In the genomic region with DNA sequence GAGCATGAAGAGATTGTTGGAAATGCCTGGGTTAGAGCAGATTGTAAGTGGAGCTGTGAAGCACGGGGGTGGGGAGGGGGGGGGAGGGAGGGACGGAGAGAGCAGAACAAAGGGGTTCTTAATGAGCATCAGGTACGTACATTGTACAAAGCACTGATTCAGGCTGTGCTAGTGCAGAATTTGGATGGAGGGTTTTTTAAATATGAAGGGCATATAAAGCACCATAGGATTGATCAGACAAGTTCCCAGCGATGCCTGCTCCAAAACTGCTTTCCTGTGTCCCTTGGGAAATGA, we compare ENCODE assay signal across 14 mouse cellular contexts. TPM values are rescaled to one million over a fixed set of nuclear protein-coding genes. Genes with fewer than 3 reads are reported as not detected.
DNase-seq lines count a peak whose midpoint lies in the region; ATAC-seq and TF ChIP-seq lines count a peak whose summit lies in the region.
"Had no signal": no experiment of that assay in that cellular context is flagged by ENCODE, and none has a peak within 500 bp of the region (broad histone marks: within the 10 kb centered on the region; RNA-seq: fewer than 3 reads in every experiment).

No protein-coding gene starts in this region.

- DNase-seq in lung, postnatal 4 days, result no peak
- DNase-seq in gastrocnemius, adult 2 months, result no peak
- DNase-seq in gastrocnemius, adult 18-20 months (ENCODE audit: low spot score), result no peak
- DNase-seq: adrenal gland, adult 2 months; cerebellum, adult 18-20 months; kidney, adult 9 months; thymus, postnatal 14 days had no signal

- H3K4me2 ChIP-seq in lung, embryonic 16.5 days (ENCODE audit: low read depth, low read length), result no peak overlapping the region
- no peak overlapping the region; the same call in 1 of the 2 replicates for H3K4me2 ChIP-seq in forebrain, embryonic 12.5 days
- no peak overlapping the region for H3K4me2 ChIP-seq in hindbrain, embryonic 16.5 days (ENCODE audit: low read length)
- no peak overlapping the region for H3K4me2 ChIP-seq in neural tube, embryonic 14.5 days (ENCODE audit: low read depth, low read length)
- no peak overlapping the region for H3K4me2 ChIP-seq in heart, embryonic 11.5 days
- H3K4me2 ChIP-seq: embryonic facial prominence, embryonic 15.5 days had no signal

- intact Hi-C loops in gastrocnemius, adult 2 months (cut with DNase I), result no loop called here

- H3K4me3 ChIP-seq in lung, embryonic 16.5 days (ENCODE audit: low read length), result no peak overlapping the region
- no peak overlapping the region for H3K4me3 ChIP-seq in forebrain, embryonic 12.5 days (replicated peaks)
- H3K4me3 ChIP-seq in hindbrain, embryonic 16.5 days (ENCODE audit: low read length), result no peak overlapping the region
- no peak overlapping the region for H3K4me3 ChIP-seq in neural tube, embryonic 14.5 days (ENCODE audit: low read depth, low read length)
- H3K4me3 ChIP-seq in gastrocnemius, adult 2 months, result no peak overlapping the region
- H3K4me3 ChIP-seq in heart, embryonic 11.5 days (ENCODE audit: low read depth, low read length), result no peak overlapping the region
- H3K4me3 ChIP-seq: embryonic facial prominence, embryonic 15.5 days had no signal

- no peaks in the 10 kb centered on the region for H3K36me3 ChIP-seq in lung, embryonic 16.5 days (ENCODE audit: control insufficient read depth, insufficient read depth, low read length)
- H3K36me3 ChIP-seq in forebrain, embryonic 12.5 days (replicated peaks), result no peaks in the 10 kb centered on the region
- no peaks in the 10 kb centered on the region for H3K36me3 ChIP-seq in hindbrain, embryonic 16.5 days (ENCODE audit: control insufficient read depth, insufficient read depth, low read length)
- H3K36me3 ChIP-seq in neural tube, embryonic 14.5 days (ENCODE audit: control insufficient read depth, insufficient read depth, low read length), result no peaks in the 10 kb centered on the region
- no peaks in the 10 kb centered on the region for H3K36me3 ChIP-seq in heart, embryonic 11.5 days (ENCODE audit: control insufficient read depth, insufficient read depth, low read length)
- H3K36me3 ChIP-seq: embryonic facial prominence, embryonic 15.5 days; G1E had no signal

- H3K9ac ChIP-seq in lung, embryonic 16.5 days (ENCODE audit: low read length), result no peak overlapping the region
- no peak overlapping the region for H3K9ac ChIP-seq in forebrain, embryonic 12.5 days
- H3K9ac ChIP-seq in hindbrain, embryonic 16.5 days (ENCODE audit: low read depth, low read length), result no peak overlapping the region
- H3K9ac ChIP-seq in neural tube, embryonic 14.5 days (replicated peaks; ENCODE audit: low read depth, low read length), result no peak overlapping the region
- H3K9ac ChIP-seq in heart, embryonic 11.5 days (ENCODE audit: low read depth, low read length), result no peak overlapping the region
- H3K9ac ChIP-seq: embryonic facial prominence, embryonic 15.5 days had no signal

- 43% methylated on average over 4 of the region's 4 CpGs for WGBS in lung, embryonic 16.5 days
- 23% methylated on average over 4 of the region's 4 CpGs for WGBS in forebrain, embryonic 12.5 days
- 13% methylated on average over 4 of the region's 4 CpGs for WGBS in hindbrain, embryonic 16.5 days
- WGBS in neural tube, embryonic 14.5 days, result 32% methylated on average over 4 of the region's 4 CpGs
- WGBS in heart, embryonic 11.5 days (ENCODE audit: insufficient replicate concordance), result 66% methylated on average over 4 of the region's 4 CpGs

- H3K4me1 ChIP-seq in lung, embryonic 16.5 days (replicated peaks; ENCODE audit: control insufficient read depth, insufficient read depth, low read length), result peaks cover 2% of the 10 kb centered on the region; the same call in 1 of the 2 replicates
- peaks cover 33% of the 10 kb centered on the region for H3K4me1 ChIP-seq in forebrain, embryonic 12.5 days
- H3K4me1 ChIP-seq in hindbrain, embryonic 16.5 days (ENCODE audit: control insufficient read depth, insufficient read depth, low read depth, low read length), result peaks cover 3% of the 10 kb centered on the region; the same call in 1 of the 2 replicates
- H3K4me1 ChIP-seq in neural tube, embryonic 14.5 days (ENCODE audit: control insufficient read depth, insufficient read depth, low read length), result no peaks in the 10 kb centered on the region
- no peaks in the 10 kb centered on the region for H3K4me1 ChIP-seq in heart, embryonic 11.5 days (ENCODE audit: control insufficient read depth, insufficient read depth, low read length)

- ATAC-seq in lung, embryonic 16.5 days (ENCODE audit: low read depth), result no peak
- ATAC-seq in forebrain, embryonic 12.5 days (ENCODE audit: low FRiP score), result no peak
- peak; percentile 69 for ATAC-seq in hindbrain, embryonic 16.5 days
- no peak; the same call in 1 of the 2 replicates for ATAC-seq in neural tube, embryonic 14.5 days (ENCODE audit: low read depth)
- no peak for ATAC-seq in heart, embryonic 11.5 days (replicated peaks; ENCODE audit: insufficient number of reproducible peaks, low FRiP score, low TSS enrichment)

- no peaks in the 10 kb centered on the region for H3K27me3 ChIP-seq in lung, embryonic 16.5 days (ENCODE audit: control insufficient read depth, insufficient read depth, low read depth, low read length)
- H3K27me3 ChIP-seq in forebrain, embryonic 12.5 days, result peaks cover 4% of the 10 kb centered on the region; the same call in 1 of the 2 replicates
- H3K27me3 ChIP-seq in hindbrain, embryonic 16.5 days (replicated peaks; ENCODE audit: control insufficient read depth, insufficient read depth, low read length), result no peaks in the 10 kb centered on the region
- H3K27me3 ChIP-seq in neural tube, embryonic 14.5 days (ENCODE audit: control insufficient read depth, insufficient read depth, low read length), result no peaks in the 10 kb centered on the region
- no peaks in the 10 kb centered on the region for H3K27me3 ChIP-seq in heart, embryonic 11.5 days (ENCODE audit: control insufficient read depth, insufficient read depth, low read length)
- H3K27me3 ChIP-seq: embryonic facial prominence, embryonic 15.5 days had no signal

- TF ChIP-seq CTCF in gastrocnemius, adult 2 months (IDR thresholded peaks at IDR 0.05), result no peak

- 0 out of 2 replicates have a peak overlapping the region, but pooled peaks have one; percentile 10 for H3K27ac ChIP-seq in lung, embryonic 16.5 days (ENCODE audit: low read length)
- peak overlapping the region; percentile 61; the same call in 1 of the 2 replicates for H3K27ac ChIP-seq in forebrain, embryonic 12.5 days
- no peak overlapping the region for H3K27ac ChIP-seq in hindbrain, embryonic 16.5 days (ENCODE audit: low read depth, low read length)
- peak overlapping the region; percentile 39; the same call in 1 of the 2 replicates for H3K27ac ChIP-seq in neural tube, embryonic 14.5 days (ENCODE audit: low read depth, low read length)
- H3K27ac ChIP-seq in gastrocnemius, adult 2 months, result no peak overlapping the region
- H3K27ac ChIP-seq in heart, embryonic 11.5 days (ENCODE audit: low read depth, low read length), result no peak overlapping the region
- H3K27ac ChIP-seq: embryonic facial prominence, embryonic 15.5 days had no signal

- no peaks in the 10 kb centered on the region for H3K9me3 ChIP-seq in lung, embryonic 16.5 days (ENCODE audit: control insufficient read depth, low read length)
- H3K9me3 ChIP-seq in forebrain, embryonic 12.5 days, result no peaks in the 10 kb centered on the region
- no peaks in the 10 kb centered on the region for H3K9me3 ChIP-seq in hindbrain, embryonic 16.5 days (ENCODE audit: control insufficient read depth, low read length)
- no peaks in the 10 kb centered on the region for H3K9me3 ChIP-seq in neural tube, embryonic 14.5 days (ENCODE audit: control insufficient read depth, low read length)
- no peaks in the 10 kb centered on the region for H3K9me3 ChIP-seq in heart, embryonic 11.5 days (replicated peaks; ENCODE audit: control insufficient read depth, low read length)
- H3K9me3 ChIP-seq: embryonic facial prominence, embryonic 15.5 days had no signal

RNA-seq across cellular contexts. Expression of a gene that starts 31.4 kb away (rescaled TPM):
- polyA plus RNA-seq in lung, embryonic 16.5 days (2015; fragmentation: Nextera tagmentation; extraction: Ambion mirVana), result 9.0 and 9.1 TPM in 2 replicates
- 9.5 and 10.1 TPM in 2 replicates for polyA plus RNA-seq in forebrain, embryonic 12.5 days (2016; fragmentation: Nextera tagmentation; extraction: Ambion mirVana)
- 5.9 and 8.2 TPM in 2 replicates for polyA plus RNA-seq in hindbrain, embryonic 16.5 days (2015; fragmentation: Nextera tagmentation; extraction: Ambion mirVana)
- polyA plus RNA-seq in neural tube, embryonic 14.5 days (2014; fragmentation: Nextera tagmentation; extraction: Ambion mirVana), result 5.6 and 6.8 TPM in 2 replicates
- total RNA-seq in gastrocnemius, adult 2 months (2021), result 1 to 10 TPM; 1.1 to 1.9 TPM
- 1 to 10 TPM; 2.4 to 2.8 TPM for total RNA-seq in gastrocnemius, adult 18-20 months (2021)
- polyA plus RNA-seq in heart, embryonic 11.5 days (2014; fragmentation: Nextera tagmentation; extraction: Ambion mirVana), result 1.1 and 1.9 TPM in 2 replicates
- polyA plus RNA-seq: G1E had no signal

Comparison
In these comparisons a context has a peak if more than half of its experiments do, and no peak if none do; other contexts are left out.
1. H3K27ac ChIP-seq: peak in lung, embryonic 16.5 days (single experiment), forebrain, embryonic 12.5 days (single experiment) and neural tube, embryonic 14.5 days (single experiment); none in hindbrain, embryonic 16.5 days (single experiment), gastrocnemius, adult 2 months (single experiment) and heart, embryonic 11.5 days (single experiment).